Mouse (Mus musculus) ES-E14 (cell line): ENCODE results near the gene Ddc. TPM values are rescaled to one million over a fixed set of nuclear protein-coding genes. Genes with fewer than 3 reads are reported as not detected.

Experiments
- DNase-seq: peaks from one replicate; pipeline ENCODE4 v3.0.0-alpha.2; 2013; ENCODE audit warnings: low read depth, low spot score
- H3K27ac ChIP-seq: 2 replicates; pipeline ENCODE4 v1.5.1; 2012; ENCODE audit warnings: low read depth, mild to moderate bottlenecking, low read length, moderate library complexity, mixed read lengths; ENCODE audit not compliant: poor library complexity, insufficient read depth, severe bottlenecking
- H3K36me3 ChIP-seq: 2 replicates; pipeline ENCODE4 v1.6.1; 2012; ENCODE audit warnings: mild to moderate bottlenecking, low read length, moderate library complexity, mixed read lengths; ENCODE audit not compliant: control insufficient read depth, poor library complexity, insufficient read depth, severe bottlenecking
- H3K4me1 ChIP-seq, 2 experiments: fragments of 150-350 bp in 1 of 2; sonication (generic) in 1 of 2; 2 replicates each; pipeline ENCODE4 v1.6.1; 2012; ENCODE audit warnings: low read length in 2 of 2, mild to moderate bottlenecking in 1 of 2, mixed read lengths in 1 of 2; ENCODE audit not compliant: control insufficient read depth in 2 of 2, insufficient read depth in 2 of 2, poor library complexity in 1 of 2
- H3K4me3 ChIP-seq, 2 experiments: fragments of 150-350 bp in 1 of 2; sonication (generic) in 1 of 2; 2 replicates each; pipeline ENCODE4 v1.5.1; 2012; ENCODE audit warnings: low read length in 2 of 2, low read depth in 1 of 2, mild to moderate bottlenecking in 1 of 2, mixed read lengths in 1 of 2; ENCODE audit not compliant: insufficient read depth in 1 of 2, poor library complexity in 1 of 2, severe bottlenecking in 1 of 2
- H3K9ac ChIP-seq: 2 replicates; pipeline ENCODE4 v1.6.1; 2012; ENCODE audit warnings: low read depth, mild to moderate bottlenecking, low read length, mixed read lengths; ENCODE audit not compliant: poor library complexity, insufficient read depth, severe bottlenecking
- H3K9me3 ChIP-seq: fragments of 150-350 bp; sonication (generic); 2 replicates; pipeline ENCODE4 v1.6.1; 2012; ENCODE audit warnings: low read depth, mild to moderate bottlenecking, low read length; ENCODE audit not compliant: control insufficient read depth, insufficient read depth
- CHD2 ChIP-seq: IDR thresholded peaks from 2 replicates; pipeline ENCODE4 v1.6.1; 2014; ENCODE audit warnings: mild to moderate bottlenecking, low read depth, low read length, inconsistent platforms
- HCFC1 ChIP-seq: IDR thresholded peaks from 2 replicates; pipeline ENCODE4 v1.6.1; 2012; ENCODE audit warnings: low read length, inconsistent platforms, borderline replicate concordance; ENCODE audit not compliant: insufficient read depth
- MAFK ChIP-seq: IDR thresholded peaks from 2 replicates; pipeline ENCODE4 v1.6.1; 2014; ENCODE audit warnings: mild to moderate bottlenecking, low read depth, low read length, inconsistent platforms; ENCODE audit not compliant: insufficient read depth
- ZC3H11A ChIP-seq: IDR thresholded peaks from 2 replicates; pipeline ENCODE4 v1.6.1; 2012; ENCODE audit warnings: low read depth, mild to moderate bottlenecking, inconsistent platforms, low read length, borderline replicate concordance
- ZNF384 ChIP-seq: IDR thresholded peaks from 2 replicates; pipeline ENCODE4 v1.6.1; 2012; ENCODE audit warnings: low read depth, low read length, inconsistent platforms
- in situ Hi-C, 2 experiments: fragments of 600-800 bp; cut with MboI; formaldehyde crosslinking; loops; one replicate each; pipeline ENCODE4 v1.15.1; 2025; ENCODE audit warnings: low sequenced_read_pairs in 2 of 2, inconsistent platforms in 1 of 2; ENCODE audit not compliant: unreplicated experiment in 2 of 2
- total RNA-seq: library from RNA; depleted of rRNA; stranded (reverse); fragments of 300-350 nt; gene quantifications from 2 replicates; pipeline ENCODE4 v1.2.3, GENCODE M21; 2012

Ddc gene
- total RNA-seq, 1 experiment: 29.1 TPM

DNA sequence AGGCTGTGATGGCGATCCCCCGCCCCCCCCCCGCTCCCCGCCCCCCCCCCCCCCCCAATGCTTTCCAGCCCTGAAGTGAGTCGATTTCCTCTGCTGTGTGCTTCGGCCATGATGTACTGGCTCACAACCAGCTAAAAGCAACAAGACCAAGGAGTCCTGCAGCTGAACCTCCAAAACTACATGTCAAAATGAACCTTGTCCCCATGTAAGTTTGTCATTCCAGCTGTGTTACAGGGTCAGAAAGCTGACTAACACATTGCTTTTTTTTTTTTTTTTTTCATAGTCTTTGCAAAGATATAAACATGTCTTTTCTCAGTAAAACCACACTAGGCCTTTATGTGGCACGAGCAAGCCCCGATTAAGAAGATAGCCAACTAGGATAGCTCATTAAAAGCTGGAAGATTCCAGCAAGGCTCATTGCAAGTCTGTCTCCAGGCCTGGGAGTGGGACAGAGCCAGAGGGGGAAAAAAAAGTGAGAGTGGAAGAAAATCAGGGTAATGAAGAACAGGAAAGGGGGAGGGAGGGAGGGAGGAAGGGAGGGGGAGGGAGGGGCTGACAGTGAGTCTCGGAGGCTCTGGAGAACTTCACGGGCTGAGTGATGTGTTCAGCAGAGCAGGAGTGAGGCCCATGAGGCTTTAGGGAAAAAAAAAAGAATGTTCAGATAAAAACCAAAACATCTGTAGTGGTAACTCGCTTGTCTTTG is 19.5 kb downstream of the Ddc start:
- Histone ChIP-seq H3K4me1 (peaks cover 29 to 30% of the 10 kb centered on the region in 2 experiments), H3K4me3 (no peak overlapping the region), H3K9me3 (no peaks in the 10 kb centered on the region), H3K9ac (peak overlapping the region; percentile 50; the same call in 1 of the 2 replicates), H3K36me3 (no peaks in the 10 kb centered on the region), H3K27ac (peak overlapping the region; percentile 72; the same call in 1 of the 2 replicates)
- TF ChIP-seq MAFK (no peak), ZNF384 (no peak), HCFC1 (no peak), ZC3H11A (no peak), CHD2 (no peak)
- DNase-seq: no peak
- in situ Hi-C loops: no loop called here

GRCm38 (mm10) chr11:11877891-11878277 is 20.1 kb downstream of the Ddc start:
- in situ Hi-C loops: no loop called here
- Histone ChIP-seq H3K36me3 (no peaks in the 10 kb centered on the region), H3K4me1 (peaks cover 28 to 29% of the 10 kb centered on the region in 2 experiments), H3K9ac (no peak overlapping the region), H3K27ac (no peak overlapping the region), H3K4me3 (no peak overlapping the region), H3K9me3 (no peaks in the 10 kb centered on the region)
- TF ChIP-seq MAFK (no peak), ZC3H11A (no peak), HCFC1 (no peak), ZNF384 (no peak), CHD2 (no peak)
- DNase-seq: no peak

- no peaks in the 10 kb centered on the region for H3K9me3 ChIP-seq
- H3K4me1 ChIP-seq: peaks cover 20 to 30% of the 10 kb centered on the region in 2 experiments
- H3K9ac ChIP-seq: no peak overlapping the region
- no peak for DNase-seq
- H3K27ac ChIP-seq: no peak overlapping the region
- no peak overlapping the region for H3K4me3 ChIP-seq
- no peaks in the 10 kb centered on the region for H3K36me3 ChIP-seq
- in situ Hi-C loops: no loop called here
- TF ChIP-seq ZNF384 (no peak), ZC3H11A (no peak)
Measured at GRCm38 (mm10) chr11:11876366-11876765, 21.6 kb downstream of the Ddc start.

GRCm38 (mm10) chr11:11875230-11875629 is 22.7 kb downstream of the Ddc start:
- no peaks in the 10 kb centered on the region for H3K9me3 ChIP-seq
- DNase-seq: no peak
- H3K36me3 ChIP-seq: no peaks in the 10 kb centered on the region
- no peak overlapping the region for H3K9ac ChIP-seq
- peaks cover 11 to 28% of the 10 kb centered on the region in 2 experiments for H3K4me1 ChIP-seq
- TF ChIP-seq MAFK: no peak
- TF ChIP-seq CHD2: no peak
- TF ChIP-seq ZNF384: no peak
- no peak for TF ChIP-seq HCFC1
- no peak for TF ChIP-seq ZC3H11A
- H3K4me3 ChIP-seq: no peak overlapping the region
- in situ Hi-C loops: no loop called here
- H3K27ac ChIP-seq: no peak overlapping the region
